Mouse (Mus musculus) cerebral cortex, adult 2 months (tissue): ENCODE data around the gene Nipal3.

Source experiments
- WGBS: fragments of 180-500 bp; shearing (Covaris S2); methylation state at CpG from one replicate; pipeline ENCODE4 v1.1.7; 2018; 5-methylcytosine and 5-hydroxymethylcytosine counted together

Nipal3 gene

DNA sequence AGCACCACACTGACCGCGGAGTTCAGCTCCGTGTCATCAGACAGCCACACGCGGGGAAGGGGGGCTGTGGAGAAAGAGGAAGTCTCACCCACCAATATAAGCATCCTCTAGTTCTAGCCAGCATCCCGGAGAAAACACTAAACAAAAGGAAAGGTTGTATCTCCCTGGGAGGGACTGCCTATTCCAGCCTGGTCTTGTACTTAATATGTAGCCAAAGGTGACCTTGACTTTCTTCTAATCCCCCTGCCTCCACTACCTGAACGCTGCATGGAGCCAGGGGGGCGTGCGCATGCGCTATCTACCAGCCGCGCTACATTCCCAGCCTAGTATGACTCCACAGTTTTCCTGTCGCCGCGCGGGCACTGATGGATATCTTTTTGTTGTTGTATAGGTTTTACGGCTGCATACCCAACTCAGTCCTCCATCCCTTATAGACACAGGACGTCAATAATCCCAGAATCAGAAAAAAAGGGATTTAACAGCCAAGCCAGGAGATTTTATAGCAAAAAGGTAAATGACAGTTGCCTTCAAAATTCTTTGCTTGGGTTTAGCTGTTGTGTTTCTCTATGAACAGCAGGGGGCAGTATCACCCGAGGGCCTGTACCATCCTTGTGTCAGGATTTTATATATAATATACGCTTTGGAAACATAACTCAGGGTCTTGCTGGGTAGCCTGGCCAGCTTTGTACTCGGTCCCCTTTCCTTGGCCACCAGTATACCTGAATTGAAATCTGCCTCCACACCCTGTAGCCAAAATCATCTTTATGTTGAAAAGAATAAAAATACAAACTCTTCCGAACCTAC is 12.9 kb upstream of the Nipal3 start:
- WGBS = 10% methylated on average over 22 of the region's 22 CpGs

DNA sequence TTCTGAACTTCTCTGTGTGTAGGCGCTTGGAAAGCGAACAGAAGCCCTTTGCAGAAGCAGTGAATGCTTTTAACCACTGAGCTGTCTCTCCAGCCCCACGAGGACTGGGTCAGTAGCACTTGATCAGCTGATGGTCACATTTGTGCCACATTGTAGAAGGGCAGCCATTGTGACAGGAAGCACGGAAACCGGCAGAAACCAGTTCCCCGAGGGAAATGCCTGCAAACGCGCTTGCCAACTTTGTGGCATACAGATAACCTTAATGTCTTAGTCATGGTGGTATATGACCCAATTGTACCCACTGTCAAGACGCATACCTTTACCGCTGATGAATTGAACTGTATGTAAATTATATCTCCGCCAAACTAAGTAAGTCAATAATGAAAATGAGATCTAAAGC is 11.0 kb upstream of the Nipal3 start:
- 68% methylated on average over 11 of the region's 11 CpGs for WGBS

DNA sequence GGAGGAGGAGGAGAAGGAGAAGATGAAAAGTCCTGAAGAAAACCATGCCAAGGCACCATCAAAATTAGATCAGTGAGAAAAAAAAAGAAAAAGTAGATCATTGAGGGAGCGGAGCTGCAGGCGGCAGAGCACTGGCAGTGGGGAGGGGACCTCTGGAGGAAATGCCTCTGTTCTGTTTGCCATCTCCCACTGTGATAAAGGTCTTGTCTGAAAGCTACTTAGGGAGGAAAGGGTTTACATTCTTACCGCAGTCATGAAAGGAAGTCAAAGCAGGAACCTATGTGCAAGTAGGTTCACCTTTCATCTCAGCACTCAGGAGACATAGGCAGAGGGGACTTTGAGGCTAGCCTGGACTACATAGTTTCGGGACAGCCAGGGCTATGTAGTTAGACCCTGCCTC is 6.7 kb upstream of the Nipal3 start:
- 63% methylated on average over 4 of the region's 4 CpGs for WGBS

DNA sequence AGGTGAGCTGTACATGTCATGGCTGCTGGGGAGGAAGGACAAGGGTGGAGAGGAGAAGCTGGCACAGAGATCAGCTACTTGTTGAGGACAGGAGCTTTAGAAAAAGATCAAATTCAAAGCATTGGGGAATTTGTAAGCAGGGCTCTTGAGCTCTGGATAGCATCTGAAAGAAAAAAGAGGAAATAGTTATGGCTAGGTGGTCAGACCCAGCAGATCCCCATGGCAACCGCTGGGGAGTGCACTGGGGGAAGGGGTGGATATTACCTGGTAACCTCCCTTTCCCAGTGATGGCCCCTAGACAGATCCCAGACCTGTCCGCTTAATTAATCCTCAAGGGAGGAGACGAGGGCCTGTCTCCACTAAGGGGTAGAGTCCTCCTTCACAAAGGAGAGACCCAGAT is 5.0 kb upstream of the Nipal3 start:
- WGBS = 82% methylated on average over 3 of the region's 3 CpGs

DNA sequence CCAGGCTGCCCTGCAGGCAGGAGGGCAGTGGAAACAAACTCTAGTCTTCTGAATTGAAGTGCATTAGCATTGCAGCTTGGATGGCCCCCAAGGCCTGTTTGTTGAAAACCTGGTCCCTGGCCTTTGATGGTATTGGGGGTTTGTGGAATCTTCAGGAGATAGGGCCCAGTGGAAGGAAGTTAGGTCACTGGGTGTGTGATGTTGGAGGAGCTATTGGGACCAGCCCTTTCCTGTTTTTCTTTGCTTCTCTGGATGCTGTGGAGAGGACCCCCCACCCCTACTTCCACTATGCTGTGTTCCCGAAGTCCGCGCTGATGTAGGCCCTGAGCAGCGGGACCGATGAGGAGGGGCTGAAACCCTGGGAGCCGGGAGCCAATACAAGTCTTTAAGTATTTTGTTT is 3.3 kb upstream of the Nipal3 start:
- WGBS = 85% methylated on average over 6 of the region's 6 CpGs

DNA sequence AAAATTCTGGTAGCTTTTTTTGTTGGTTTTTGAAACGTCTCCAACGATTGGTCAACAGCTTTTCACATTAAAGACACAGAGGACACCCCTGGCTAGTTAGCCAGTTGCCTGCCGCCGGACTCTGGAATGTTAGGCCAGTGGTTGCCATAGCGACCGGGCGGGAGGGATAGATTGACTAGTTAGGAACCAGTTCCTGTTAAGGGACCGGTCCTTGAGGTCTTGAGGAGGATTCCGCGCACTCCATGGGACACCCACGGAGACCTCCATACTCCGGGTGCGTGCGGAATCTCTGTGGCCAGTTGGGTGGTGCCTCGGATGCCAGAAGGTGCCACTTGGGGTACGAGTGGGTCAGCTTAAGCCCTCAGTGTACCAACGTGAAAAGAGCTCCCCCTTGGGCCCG is 972 bp upstream of the Nipal3 start:
- WGBS = 34% methylated on average over 18 of the region's 18 CpGs

DNA sequence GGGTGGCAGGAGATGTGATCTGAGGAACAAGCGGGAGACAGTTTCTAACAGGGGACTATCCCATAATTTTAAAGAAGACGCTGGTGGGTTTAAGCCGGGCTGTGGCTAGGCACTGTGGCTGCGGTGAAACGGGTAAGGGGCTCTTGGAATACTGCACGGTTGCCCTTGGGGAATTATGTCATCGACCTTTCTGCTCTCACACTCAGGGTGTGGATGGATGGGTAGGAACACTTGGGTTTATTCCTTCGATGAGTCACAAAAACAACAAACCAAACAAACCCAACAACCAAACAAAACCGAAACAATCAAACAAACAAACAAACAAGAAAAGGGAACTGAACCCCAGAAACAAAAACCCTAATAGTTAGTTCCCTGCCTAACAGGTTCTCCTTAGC is 556 bp upstream of the Nipal3 start:
- WGBS = 13% methylated on average over 9 of the region's 9 CpGs

DNA sequence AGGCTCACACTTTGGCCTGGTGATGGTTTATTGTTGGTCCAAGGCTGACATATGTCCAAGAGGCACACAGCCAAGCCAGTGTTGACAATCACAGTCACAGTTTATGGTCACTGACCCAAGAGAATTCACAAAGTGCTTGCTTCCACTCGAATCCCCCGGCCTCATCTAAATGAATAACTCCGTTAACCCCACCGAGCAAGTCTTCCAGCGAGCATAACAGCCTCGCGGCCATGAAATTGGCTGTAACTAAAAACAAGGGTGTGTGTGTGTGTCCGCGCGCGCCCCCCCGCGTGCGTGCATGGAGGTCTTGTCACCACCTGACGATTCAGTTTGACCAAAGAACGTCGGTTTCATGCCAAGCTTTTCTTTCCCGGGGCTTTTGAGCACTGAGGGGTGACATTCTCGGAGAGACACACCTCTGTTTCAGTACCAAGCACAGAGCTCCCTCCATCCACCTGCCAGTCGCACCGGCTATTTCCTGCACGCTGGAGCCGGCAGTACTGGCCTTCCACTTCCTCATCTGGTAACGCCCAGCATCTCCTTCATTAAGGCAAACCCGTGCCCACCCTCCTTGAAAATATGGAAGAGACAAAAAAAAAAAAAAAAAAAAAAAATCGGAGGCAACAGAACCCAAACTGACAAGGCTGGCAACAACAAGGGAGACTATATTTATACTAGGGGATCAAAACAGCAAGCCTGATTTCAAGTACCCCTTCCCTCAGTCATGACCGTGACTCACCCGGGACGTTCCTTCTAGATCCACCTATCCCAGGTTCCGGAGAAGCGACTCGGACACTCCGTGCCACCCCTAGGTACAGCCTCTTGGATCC is 932 bp downstream of the Nipal3 start:
- WGBS = under 1% methylated on average over 33 of the region's 33 CpGs

DNA sequence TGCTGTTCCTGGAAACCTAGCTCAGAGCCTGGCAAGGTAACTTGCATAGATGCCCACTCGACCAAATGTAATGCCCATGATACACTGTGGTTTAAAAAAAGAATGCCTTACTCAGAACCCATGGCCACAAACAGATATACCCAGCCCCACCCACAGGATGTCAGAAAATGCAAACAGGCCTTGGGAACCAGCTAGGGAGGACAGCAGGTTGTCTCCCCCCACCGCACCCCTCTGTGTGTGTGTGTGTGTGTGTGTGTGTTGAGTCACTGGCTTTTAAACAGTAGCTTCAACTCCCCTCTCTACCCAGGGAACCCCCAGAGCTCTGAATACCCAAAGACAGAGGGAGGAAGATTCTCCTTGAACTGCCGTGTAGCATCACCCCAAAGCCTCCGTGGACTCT is 1.6 kb downstream of the Nipal3 start:
- 19% methylated on average over 4 of the region's 4 CpGs for WGBS

DNA sequence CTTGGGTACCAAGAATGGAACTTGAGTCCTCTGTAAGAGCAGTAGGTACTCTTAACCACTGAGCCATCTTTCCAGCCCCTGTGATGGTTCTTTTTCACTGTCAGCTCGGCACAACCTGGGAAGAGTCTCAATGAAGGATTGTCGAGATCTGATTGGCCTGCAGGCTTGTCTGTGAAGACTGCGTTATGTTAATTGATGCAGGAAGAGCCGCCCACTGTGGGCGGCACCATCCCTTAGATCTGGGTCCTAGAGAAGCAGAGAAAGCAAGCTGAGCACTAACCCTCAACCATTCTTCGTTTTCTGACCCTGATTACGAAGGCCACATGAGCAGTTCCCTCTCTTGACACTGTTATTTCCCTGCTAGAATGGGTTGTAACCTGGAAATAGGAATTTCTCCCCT is 5.6 kb downstream of the Nipal3 start:
- 95% methylated on average over 7 of the region's 7 CpGs for WGBS

DNA sequence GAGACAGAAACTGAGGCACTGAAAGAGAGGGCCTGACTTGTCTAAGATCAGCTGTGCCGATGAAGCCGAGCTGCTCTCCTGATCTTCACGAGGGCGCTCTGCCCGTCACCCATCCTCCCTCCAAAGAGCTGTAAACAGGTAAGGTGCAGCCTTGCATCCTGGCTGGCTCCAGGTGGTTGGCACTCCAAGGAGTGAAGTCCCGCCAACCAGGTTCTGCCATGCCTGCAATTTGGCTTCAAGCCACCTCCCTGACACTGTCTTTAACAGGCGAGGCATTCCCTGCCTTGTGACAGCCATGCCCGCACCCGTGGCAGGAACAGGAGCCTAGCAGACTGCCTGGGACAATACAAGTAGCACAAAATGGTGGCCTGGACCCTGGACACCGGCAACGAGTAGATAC is 8.5 kb downstream of the Nipal3 start:
- 87% methylated on average over 11 of the region's 11 CpGs for WGBS

DNA sequence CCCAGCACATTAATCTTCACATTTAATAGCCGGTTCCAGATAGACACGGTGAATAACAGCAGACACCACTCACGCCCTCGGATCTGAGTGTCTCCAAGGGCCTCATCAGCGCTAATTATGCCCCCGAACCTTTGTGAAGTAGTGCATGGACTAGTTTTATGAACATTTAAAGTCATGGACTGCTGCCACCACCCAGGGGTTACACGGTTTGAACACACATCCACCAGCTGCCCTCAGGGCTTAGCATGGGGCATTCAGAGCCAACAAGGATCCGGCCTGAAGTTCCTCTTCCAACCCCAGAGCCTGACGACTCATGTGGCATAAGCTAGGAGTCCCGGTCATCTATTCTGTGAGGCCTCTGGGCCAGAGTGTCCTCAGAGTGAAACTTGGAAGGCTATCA is 9.8 kb downstream of the Nipal3 start:
- WGBS = 90% methylated on average over 10 of the region's 10 CpGs

DNA sequence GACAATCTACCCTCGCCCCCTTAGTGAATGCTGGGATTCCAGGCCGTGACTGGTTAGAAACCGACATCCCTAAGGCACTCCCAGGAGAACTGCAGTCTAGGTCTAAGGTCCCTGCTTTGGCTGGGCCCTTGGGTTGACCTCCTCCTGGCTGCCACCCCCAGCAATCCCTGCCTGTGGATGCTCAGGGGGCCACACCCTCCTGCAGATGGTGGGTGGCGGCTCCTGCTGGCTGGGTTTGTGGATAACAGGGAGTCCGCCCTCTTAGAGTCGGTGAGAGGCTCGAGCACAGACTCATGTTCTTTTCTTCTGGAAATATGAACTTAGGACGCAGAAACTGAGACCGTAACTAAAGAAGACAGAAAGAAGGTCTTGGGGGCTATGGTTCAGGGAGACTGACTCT is 14.5 kb downstream of the Nipal3 start:
- 78% methylated on average over 9 of the region's 9 CpGs for WGBS

DNA sequence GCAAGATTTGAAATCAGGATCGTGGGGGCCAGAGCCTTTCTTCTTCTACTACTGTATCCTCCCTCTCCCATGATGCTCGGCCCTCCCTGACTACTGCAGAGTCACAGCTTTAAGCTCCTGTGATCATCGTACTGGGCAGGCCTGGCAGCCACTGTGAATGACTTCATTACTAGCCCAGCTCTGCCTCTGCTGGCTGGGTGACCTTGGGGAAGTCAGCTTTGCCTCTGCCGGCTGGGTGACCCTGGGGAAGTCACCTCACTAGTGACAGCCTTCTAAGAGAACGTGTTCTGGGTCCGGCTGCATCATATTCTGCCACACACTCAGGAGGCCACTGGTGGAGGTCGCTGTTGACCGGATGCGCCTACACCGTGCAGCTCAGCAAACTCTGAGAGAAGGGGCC is 17.0 kb downstream of the Nipal3 start:
- 89% methylated on average over 10 of the region's 10 CpGs for WGBS

DNA sequence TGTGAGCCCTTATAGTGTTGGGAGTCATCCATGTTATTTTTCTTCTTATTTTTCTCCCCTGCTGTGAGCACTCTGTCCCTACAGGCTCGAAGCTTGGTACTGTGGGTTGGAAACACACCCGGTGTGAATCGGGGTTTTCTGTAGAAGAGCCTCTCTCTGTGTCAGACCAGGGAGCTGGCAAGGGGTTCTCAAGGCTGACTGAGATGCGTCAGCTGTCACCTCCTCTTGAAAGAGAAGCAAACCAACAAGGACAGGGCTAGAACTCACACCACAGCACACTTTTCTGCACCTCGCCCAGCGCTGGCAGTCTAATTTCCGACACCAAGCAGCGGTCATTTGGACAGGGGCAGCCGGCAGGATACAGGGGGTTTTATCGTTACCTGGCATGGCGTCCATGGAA is 31.4 kb downstream of the Nipal3 start:
- 92% methylated on average over 11 of the region's 11 CpGs for WGBS

DNA sequence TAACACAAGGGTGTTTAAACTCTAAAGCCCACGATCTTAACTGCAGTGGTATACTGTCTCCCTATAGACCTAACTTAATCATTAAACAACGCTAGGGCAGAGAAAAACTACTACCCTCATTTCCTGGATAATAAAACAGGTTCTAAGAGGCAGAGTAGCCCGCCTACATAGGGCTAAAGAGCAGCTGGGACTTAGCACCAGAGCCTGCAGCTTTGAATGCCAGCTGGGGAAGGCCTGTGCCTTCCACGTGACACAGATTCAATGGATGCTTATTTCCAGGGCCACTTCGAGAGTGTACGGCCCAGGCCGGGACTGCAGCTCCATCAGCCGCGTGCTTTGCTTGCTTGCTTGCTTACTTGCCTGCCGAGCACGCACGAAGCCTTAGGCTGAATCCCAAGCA is 41.3 kb downstream of the Nipal3 start:
- WGBS = 75% methylated on average over 12 of the region's 12 CpGs

DNA sequence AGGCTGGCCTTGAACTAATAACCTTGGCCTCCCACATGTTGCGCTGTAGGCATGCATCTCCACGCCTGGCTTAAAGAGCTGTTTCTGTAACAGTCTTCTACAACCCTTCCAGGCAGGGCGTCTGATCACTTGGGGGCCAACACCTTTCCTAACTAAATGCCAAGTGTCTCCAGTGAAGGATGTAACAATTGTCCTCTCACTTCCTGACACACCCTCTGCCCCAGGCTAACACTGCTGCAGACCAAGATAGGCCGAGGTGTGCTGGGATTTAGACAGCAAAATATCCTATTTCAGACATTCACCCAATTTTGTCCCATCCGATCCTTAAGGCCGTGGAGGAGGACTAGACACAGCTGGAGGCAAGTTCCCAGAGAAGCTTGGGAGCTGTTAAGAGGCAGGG is 41.7 kb downstream of the Nipal3 start:
- WGBS = 79% methylated on average over 6 of the region's 6 CpGs

DNA sequence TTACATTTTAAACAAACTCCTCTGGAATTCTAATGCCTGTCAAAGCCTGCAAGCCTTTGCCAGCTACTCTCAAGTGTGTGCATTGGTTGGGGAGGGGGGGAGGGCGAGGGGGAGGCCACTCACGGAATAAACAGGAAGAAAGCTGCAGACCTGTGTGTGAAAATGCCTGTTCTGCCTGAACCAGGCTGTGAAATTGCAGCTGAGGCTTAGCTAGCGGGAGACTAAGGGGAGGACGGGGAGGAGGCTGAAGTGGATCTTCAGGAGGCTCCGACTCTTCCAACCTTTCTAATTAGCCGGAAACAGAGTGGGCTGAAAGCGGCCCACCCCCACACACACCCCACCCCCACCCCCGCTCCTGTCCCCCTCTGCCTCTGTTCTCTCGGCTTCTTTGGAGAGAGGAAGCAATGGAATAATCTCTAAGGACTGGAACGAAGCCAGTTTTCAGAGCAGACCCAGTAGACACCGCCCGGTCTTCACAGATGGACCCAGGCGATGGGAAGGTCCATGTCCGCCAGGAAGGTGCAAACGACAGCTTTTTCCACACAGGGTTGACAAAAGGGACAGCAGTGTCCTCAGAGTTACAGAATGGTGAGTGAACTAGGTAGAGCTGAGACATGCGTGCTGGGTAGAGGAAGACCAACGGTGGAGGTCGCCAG is 43.4 kb downstream of the Nipal3 start:
- WGBS = 50% methylated on average over 18 of the region's 18 CpGs

DNA sequence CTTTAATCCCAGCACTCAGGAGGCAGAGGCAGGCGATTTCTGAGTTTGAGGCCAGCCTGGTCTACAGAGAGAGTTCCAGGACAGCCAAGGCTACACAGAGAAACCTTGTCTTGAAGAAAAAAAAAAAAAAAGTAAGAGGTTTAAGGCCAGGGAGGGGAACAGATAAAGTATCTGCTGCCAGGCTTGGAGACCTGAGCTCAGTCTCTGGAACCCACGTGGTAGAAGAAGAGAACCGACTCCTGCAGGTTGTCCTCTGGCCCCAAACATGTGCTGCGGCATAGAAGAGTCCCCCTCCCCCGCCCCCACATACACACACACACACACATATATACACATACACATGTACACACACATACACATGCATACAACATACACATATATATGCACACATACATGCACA is 52.4 kb downstream of the Nipal3 start:
- WGBS = 78% methylated on average over 5 of the region's 5 CpGs

DNA sequence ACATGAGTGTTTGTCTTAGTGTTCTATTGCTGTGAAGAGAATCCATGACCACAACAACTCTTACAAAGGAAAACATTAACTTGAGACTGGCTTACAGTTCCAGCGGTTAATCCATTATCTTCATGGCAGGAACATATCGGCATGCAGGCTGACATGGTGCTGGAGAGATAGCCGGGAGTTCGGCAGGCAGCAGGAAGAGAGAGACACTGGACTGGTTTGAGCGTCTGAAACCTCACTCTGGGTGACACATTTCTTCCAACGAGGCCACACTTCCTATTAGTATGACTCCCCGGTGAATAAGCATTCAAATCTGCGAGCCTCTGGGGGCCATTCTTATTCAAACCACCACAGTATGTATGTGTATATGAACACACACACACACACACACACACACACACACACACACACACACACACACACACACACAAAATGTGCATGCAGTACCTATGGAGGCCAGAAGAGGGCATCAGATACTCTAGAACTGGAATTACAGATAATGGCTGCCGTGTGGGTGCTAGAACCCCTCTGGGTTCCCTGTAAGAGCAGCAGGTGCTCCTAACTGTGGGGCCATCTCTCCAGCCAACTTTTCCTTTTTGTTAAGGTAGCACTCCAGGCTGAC is 54.8 kb downstream of the Nipal3 start:
- WGBS = 51% methylated on average over 9 of the region's 9 CpGs

DNA sequence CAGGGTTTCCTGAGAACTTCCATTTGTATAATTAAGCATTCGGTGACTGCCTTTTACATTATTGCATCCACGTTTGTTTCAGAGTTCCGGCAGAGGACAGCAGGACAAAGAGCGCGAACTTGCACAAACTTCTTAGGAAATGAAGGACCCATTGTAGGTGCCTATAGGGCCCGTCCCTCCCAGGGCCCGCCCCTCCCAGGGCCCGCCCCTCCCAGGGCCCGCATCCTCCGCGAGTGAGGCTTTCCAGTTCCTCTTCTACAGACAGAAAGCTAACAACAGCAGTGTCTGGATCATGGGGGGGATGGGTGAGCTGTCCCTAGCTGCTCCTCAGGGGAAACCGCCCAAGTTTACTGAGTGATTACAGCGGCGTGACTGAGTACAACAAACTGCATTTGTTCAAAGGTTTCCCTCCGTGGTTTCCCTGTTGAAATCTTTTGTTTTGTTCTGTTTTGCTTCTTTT is 55.6 kb downstream of the Nipal3 start:
- 10% methylated on average over 15 of the region's 15 CpGs for WGBS

DNA sequence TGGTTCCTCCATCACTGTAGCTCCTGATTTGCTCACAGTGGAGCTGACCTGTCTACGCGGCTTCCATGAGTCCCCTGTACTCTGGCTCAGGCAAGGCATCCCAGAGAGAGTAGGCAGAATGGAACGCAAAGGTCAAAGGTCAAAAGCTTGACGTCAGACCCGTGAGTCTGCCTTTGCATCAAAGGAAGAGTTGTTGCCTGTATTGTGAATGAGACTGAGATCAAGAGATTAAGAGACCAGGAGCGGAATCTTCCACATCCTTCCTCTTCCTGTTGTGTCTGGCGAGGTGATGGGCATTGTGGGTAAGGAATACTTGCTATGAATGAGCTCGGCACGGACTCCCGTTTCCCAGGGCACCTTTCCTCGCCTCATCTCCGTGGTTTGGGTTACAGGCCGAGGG is 58.5 kb downstream of the Nipal3 start:
- WGBS = 69% methylated on average over 13 of the region's 13 CpGs
